Mouse (Mus musculus) cerebral cortex, adult 2 months (tissue): ENCODE data around the gene Txndc5.

ENCODE experiments used
- WGBS: fragments of 180-500 bp; shearing (Covaris S2); methylation state at CpG from one replicate; pipeline ENCODE4 v1.1.7; 2018; 5-methylcytosine and 5-hydroxymethylcytosine counted together

Txndc5 gene

DNA sequence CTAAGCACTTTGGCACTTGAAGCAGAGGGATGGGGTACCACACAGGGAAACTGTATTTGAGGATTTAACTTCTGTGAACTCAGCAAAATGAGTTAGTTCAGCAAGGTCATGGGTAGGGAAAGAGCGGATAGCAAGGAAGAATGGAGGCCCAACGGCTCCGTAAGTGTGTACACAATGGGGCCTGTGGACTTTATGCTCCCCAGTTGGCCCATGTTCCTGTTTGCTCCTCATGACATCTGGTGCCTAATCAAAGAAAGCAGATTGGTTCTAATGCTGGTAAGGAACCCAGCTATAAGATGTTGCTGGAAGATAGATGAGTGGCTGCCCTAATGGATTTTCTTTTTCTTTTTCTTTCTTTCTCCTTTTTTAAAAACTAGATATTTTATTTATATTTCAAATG, 3.4 kb downstream of the Txndc5 start:
- 88% methylated on average over 3 of the region's 3 CpGs for WGBS

DNA sequence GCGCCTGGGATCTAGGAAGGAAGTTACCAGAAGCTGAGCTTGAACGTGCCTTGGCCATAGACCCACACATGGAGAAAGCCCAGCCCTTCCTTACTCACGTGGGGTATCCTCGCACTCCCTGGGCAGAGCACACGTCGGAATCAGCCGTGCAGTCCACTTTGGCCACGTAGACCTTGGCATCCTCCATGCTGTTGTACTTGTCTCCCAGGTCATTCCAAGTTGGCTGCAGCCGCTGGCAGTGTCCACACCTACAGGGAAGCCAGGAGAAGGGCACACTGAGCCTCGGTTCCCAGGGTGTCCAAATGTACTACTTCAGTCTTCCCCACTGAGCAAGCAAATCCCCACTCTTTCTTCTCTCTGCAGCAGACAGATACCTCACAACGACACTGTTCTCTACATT, 5.4 kb downstream of the Txndc5 start:
- WGBS: 78% methylated on average over 11 of the region's 11 CpGs

DNA sequence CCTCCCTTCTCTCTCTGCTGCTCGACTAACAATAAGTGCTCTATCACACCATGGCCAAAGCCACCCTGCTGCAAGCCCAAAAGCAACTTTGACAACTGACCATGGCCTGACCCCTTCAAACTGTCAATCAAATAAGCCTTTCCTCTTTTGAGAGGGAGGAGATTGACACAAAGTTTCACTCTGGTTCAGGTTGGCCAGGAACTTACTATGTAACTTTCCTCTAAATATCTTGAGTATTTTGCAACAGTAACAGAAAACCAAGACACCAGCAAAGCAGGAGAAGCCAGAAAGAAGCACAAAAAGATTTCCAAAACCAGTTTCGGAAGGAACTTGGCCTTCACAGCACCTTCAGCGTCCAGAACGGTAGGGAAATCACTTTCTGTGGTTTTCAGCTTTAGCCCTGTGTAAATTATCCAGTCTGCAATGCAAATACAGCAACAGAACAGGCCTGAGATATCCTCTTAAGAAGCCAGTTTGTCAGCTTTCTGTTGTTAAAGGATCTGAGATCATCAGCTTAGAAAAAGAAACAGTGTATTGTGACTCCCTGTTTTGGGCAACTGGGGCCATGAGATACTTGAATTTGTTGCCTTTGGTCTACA, 6.5 kb downstream of the Txndc5 start:
- 69% methylated on average over 4 of the region's 4 CpGs for WGBS

DNA sequence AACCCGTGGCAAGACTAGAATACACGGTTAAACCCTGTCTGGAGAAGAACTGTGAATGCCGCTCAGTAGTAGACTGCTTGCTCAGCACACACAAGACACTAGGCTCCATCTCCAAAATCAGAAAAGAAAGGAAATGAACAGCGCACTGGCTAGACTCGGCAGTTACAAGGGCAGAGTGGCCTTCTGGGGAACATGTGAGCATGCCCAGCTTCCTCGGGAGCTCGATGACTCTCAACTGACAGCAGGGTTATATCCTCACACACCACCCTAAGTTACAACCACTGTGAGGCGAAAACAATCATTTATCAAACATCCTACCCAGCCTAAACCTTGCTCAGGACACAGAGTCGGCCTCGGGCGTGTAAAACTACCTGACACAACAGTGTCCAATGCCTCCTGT, 8.3 kb downstream of the Txndc5 start:
- WGBS: 89% methylated on average over 11 of the region's 11 CpGs

DNA sequence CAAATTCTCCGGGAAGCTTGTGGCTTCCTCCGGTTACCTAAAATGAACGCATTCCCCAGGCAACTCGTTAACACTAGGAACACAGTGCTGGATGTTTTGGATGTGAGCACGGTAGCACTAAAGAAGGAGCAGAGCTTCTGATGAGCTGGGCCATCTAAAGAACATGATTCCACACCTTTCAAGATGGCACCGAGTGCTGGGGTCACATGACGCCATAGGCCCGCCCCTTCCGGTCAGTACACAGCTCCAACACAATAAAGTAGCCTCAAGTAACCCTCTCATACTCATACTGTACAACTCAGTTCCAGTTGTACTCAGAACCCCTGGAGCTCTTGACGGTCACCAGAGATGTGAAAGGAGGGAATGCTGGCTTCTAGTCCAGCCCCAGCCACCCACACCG, 12.0 kb downstream of the Txndc5 start:
- 81% methylated on average over 11 of the region's 11 CpGs for WGBS

DNA sequence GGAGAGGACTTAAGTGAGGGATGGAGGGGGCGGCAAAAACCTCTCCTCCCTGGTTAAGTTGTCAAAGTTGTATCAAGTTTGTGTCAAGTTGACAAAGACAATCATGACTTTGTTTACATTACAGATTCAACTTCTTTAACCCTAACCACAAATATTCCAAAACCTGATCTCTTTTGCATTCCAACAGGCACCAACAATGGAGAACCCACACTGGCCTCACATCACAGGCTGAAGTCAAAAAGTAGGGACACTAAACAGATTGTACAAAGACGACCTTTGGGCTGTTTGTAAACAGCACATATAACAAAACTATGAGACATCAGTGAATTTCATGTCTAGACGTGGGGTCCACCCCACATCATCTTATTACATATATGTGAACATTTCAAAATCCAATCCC, 12.8 kb downstream of the Txndc5 start:
- WGBS: 93% methylated on average over 3 of the region's 3 CpGs

DNA sequence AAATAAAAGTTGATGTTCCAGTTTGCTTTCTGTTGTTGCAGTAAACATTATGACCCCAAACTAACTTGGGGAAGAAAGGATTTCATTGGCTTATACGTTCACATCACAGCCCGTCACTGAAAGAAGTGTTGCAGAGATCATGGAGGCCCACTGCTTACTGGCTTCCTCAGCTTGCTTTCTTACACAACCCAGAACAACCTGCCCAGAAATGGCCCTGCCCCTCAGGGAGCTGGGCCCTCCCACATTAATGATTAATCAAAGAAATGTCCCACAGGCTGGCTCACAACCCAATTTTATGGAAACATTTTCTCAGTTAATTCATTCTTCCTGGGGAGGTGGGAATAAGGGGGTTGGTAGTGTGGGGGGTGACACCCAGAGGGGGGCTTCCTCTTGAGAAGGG, 13.2 kb downstream of the Txndc5 start:
- 96% methylated on average over 2 of the region's 2 CpGs for WGBS

DNA sequence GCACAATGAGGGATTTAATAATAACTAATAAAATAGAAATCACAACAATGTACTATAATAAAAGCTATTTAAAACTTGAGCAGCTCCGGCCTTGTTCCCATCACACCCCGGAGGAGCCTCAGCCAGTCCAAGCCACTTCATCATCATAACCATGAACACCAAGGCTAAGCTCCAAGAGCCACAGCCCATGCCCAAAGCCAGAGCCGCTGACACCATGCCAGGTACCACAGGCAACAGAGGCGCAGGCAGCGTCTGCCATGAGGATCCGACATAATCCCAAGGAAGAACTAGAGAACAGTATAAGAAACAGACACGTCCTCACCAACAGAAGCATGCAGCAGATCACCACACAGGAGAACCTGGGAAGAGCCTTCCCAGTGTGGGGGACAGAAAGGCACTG, 14.7 kb downstream of the Txndc5 start:
- 87% methylated on average over 7 of the region's 7 CpGs for WGBS

DNA sequence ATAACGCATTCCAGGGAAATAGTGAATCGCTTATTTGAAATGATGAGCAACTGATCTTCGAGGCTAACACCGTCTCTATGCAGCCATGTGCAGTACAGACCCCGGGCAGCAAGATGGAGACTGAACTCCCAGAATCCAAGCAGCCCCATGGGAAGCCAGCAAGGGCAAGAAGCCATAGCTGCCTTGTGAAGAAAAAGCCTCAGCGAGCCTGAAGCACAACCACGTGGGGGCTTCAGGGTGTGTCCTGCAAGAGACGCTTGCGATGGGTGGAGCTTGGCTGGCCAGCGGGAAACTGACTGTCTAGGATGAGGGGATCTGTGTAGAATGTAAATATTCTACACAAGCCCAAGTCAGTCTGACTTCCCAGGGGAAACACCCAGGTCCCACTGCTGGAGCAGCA, 16.6 kb downstream of the Txndc5 start:
- WGBS: 85% methylated on average over 10 of the region's 10 CpGs

DNA sequence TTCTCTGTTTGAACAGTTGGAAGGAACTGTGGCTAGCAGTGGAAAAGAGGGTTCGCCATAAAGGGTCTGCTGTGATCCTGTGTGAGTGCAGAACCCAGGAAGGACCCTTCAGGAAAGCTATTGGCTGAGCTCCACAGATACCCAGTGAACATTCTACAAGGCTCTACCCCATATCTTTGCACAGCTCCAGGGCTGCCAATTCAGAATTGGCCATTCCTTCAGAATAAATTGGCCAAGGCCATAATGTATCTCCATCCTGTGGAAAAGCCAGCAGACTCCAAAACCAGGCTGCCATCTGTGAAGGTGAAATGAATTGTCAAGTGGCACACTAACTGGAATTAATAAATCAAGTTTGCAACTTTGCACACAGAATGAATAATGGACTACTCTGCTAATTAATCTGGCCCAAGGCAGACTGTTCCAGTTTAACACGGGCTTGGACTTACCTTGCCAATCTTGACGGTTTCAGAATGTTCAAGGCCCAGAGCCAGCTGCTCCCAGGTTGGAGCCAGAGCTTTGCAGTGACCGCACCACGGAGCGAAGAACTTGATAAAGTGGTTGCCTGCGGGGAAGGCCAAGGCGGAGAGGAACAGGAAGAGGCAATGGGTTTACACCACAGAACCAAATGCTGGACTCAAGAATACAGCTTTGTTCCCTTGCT, 18.8 kb downstream of the Txndc5 start:
- WGBS: 88% methylated on average over 8 of the region's 8 CpGs

DNA sequence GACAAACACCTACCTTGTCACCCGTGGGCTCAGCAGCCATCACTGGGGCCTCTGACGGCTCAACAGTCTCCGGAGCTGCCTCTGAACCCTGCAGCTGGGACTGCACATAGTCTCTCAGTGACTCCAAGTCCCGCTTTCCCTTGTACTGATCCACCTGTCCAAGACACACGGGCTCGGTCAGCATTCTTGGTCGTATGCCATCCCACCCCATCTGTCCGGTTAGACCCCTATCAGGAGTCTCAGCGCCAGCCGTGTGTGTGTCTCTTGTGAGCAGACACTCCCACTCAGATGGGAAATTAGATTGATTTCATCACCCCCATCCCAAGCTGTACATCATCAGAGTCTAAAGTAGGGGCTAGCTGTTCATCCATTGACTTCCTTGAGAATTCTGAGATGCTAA, 21.7 kb downstream of the Txndc5 start:
- WGBS: 91% methylated on average over 10 of the region's 10 CpGs

DNA sequence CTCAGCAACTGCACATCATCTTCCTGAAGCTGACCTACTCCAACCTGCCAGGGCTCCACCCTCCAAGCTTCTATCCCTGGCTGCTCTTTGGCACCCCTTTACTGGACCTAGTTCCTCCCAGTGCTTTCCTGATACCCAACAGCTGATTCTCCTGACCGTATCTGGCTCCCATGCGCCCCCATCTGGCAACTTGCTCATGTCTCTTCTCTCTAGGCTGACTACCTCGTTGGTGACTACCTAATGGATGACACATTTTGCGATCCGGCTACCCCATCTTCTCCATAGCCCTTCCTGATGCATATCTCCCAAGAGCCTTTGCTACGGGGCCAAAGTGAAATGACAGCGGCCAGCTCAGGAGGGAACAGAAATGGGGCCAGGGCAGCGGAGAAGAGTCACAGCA, 22.3 kb downstream of the Txndc5 start:
- WGBS: 83% methylated on average over 8 of the region's 8 CpGs

DNA sequence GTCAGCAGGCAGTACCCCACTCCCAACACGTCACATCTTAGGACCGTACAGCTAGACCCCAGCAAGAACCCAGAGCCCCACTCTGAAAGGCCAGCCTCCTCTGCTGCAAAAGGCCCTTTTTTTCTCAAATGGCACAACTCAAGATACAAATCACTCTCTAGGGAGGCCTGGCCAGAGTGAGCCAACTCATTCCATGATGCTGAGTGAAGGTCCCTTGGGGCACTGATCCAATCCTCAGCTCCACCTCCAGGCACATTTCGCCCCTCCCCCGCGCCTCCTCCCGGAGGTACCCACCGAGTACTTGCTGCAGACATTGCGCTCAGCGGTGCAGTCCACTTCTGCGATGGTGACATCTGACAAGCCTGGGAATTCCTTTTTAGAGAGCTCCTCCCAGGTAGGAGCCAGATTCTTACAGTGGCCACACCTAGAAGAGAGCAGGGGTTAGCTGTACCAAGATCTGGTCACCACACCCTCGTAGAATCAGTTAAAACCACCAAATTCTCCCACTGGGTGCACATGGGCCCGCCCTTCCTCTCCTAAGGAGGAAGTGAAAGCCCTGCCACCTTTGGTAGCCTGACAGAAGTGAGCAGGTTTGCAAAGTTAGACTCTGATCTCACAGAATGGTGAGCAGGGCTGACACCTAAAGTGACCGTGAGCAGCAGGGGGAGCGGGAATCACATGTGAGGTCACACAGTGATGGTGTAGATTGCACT, 25.3 kb downstream of the Txndc5 start:
- WGBS: 87% methylated on average over 14 of the region's 14 CpGs

DNA sequence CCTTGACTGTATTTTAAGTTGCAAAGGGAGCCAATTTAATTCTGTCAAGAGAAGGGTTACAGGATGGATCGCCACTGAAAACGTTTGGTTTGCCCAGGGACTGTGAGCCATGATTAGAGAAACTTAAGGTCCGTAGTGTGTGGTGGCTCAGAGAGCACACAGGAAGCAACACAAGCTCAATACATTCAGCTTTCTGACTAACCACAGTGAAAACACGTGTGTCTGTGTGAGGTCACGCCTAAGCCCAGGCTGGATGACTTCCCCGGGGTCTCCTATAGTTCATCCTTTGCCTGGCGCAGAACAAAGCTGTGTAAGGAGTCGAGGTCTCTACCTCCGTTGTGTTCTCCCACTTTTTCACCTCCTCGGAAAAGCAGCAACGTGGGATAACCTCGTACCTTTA, 27.3 kb downstream of the Txndc5 start:
- 94% methylated on average over 12 of the region's 12 CpGs for WGBS

DNA sequence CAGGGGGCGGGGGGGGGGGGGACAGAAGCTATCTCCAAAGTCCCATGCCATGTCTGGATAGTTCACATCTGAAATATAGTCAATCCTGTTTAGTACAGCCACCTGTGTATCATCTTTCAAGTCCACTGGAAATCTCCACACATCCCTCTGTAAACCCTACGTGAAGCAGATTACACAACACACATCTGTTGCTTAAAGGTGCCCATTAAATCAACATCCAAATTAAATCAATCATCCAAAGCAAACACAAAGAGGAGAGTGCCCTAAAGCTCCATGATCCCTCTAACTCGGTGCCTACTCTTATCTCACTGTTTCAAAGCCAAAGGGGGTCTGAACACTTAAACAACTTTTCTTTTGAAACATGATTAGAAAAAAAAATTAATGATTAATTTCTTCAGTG, 31.9 kb downstream of the Txndc5 start:
- 61% methylated on average over 3 of the region's 3 CpGs for WGBS

DNA sequence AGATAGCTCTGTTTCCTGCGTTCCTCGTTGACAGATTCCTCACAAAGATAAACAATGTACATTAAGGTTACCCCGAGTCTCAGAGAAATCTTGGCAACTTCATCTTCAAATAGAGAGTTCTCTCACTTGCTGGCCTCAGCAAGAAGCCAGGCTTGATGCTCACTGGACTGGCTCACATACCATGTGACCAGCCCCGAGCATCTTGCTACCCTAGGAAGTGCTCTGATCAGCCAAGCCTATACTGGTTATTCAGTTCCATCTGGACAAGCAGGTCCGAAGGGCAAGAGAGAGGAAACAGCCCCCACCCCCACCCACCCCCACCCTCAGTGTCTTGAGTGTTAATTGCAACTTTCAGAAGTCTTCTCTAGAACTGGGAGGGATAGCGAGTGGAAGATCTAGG, 41.9 kb downstream of the Txndc5 start:
- WGBS: 86% methylated on average over 6 of the region's 6 CpGs

DNA sequence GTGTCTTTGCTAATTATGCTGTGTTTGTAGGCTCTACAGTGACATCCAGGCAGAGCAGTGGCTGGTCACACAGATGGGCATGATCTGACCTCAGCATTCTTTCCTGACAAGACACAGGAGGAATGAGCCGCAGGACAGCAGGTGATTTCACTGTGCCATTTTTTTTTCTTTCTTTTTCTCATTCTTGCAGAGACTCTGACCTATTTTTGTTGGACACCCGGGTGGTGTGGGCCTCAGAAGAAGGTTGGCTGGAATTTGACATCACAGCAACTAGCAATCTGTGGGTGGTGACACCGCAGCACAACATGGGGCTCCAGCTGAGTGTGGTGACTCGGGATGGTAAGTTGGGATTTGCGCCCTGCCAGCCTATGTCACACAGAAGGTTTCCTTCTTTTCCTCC, 43.9 kb downstream of the Txndc5 start:
- 59% methylated on average over 5 of the region's 5 CpGs for WGBS

DNA sequence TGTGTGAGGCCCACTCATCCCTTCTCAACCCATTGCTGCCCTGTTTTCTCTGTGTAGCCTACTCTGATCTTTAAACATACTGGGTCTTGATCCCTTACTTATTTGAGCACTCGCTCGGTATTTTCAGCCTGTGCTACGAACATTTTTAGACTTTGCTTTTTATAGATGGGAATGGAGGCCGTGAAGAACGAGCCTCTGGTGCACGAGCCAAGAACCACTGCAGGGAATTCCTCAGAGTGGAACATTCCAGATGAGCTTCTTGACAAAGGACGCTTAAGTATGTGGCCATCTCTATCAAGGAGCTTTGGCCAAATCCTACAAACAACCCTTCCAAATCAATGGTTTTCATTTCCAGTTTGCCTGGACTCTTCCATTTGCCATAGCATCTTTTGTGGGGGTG, 47.6 kb downstream of the Txndc5 start:
- WGBS: 39% methylated on average over 7 of the region's 7 CpGs

DNA sequence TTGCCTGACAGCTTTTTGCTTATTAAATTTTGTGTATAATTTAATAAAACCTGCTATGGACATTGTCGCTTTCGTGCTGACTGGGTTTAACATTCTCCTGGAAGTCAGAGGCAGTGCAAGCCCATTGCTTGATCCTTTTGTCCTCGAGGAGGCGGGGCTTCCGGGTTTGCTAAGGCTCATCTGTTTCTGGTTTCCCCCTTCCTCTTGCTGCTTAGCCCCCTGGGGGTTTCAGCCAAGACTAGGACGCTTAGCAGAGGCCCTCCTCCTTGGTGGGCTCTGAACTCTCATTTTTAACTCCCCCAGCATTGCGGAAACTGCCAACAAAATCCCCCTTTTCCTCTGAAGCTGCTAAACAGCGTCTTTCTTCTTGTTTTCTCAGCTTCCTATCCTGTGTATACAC, 51.7 kb downstream of the Txndc5 start:
- WGBS: 50% methylated on average over 8 of the region's 8 CpGs

DNA sequence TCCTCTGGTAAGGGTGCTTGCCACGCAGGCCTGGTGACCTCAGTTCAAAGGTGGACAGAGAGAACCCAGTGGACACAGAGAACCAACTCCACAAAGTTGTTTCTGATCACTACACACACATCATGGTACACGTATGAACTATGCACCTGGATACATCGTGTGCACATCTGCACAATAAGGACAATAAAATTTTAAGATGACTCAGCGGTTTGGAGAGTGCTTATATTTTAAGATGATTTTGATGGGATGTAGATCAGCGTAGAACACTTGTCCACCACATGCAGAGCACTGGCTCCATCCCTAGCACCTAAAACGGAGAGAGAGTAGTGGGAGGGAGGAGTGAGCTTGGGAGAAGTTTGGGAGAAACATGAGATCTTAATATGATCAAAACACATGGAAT, 55.1 kb downstream of the Txndc5 start:
- WGBS: 87% methylated on average over 6 of the region's 6 CpGs

DNA sequence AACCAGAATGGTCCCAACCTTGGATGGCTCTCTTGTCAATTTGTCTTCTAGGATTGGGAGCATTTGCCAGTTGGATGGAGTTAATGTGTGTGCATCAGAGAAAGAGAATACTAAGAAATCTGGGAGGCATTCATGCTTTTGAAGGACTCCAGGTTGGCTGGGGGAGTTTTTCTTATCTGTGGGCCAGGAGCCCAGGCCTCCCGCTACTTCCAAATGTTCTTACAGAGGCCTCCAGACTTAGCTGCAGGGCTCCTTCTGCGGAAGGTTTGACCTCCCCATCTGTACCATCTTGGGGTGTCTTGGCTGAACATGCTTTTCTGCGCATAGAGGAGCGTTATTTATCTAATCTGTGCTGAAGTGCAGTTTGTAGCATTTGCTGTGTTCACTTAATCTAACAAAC, 56.0 kb downstream of the Txndc5 start:
- WGBS: 58% methylated on average over 4 of the region's 4 CpGs

DNA sequence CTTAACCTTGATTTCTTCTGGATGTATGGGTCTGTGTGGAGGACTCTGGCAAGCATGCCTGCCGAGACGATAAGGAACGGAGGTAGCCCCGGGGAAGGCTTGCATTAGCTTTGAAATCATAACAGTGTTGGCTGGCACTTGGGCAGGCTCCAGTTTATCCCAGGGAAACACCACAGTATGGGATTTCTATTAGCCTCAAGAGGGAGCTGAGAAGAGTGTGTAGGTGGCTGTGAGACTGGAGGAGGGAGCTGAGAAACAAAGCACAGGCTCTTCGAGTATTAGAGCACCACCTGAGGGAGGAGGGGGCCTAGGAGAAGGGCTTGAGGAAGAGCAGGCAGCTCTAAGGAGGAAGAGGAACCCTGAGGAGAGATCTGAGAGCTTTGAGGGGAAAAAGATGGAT, 57.7 kb downstream of the Txndc5 start:
- 49% methylated on average over 5 of the region's 5 CpGs for WGBS

DNA sequence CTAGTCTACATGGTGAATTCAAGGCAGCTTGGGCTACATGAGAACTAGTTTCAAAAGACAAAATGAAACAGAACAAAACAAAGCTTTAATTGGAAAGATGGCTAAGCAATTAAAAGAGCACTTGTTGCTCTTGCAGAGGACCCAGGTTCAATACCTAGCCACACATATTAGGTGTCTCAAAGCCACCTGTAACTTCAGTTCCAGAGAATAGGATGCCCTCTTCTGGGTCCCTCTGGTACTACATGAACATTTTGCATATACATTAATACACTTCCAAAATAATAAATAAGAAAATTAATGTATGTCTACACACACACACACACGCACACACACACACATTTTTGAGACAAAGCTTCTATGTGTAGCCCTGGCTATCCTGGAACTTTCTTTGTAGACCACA, 65.2 kb downstream of the Txndc5 start:
- WGBS: 93% methylated on average over 1 of the region's 1 CpGs
